Mouse (Mus musculus) hindbrain, embryonic 13.5 days (tissue): ENCODE data around the gene Yars. TPM values are rescaled to one million over a fixed set of nuclear protein-coding genes. Genes with fewer than 3 reads are reported as not detected.

Experiments
- ATAC-seq: fragments of 200-750 bp; cut with Nextera tagmentation; 2 replicates; pipeline ENCODE4 v1.8.0; 2017; ENCODE audit warnings: moderate TSS enrichment; ENCODE audit not compliant: low FRiP score
- H3K27ac ChIP-seq: fragments of 300-500 bp; sonication (generic); 2 replicates; pipeline ENCODE4 v1.5.1; 2015; ENCODE audit warnings: inconsistent platforms, mild to moderate bottlenecking, moderate library complexity
- H3K27me3 ChIP-seq: fragments of 300-500 bp; sonication (generic); 2 replicates; pipeline ENCODE4 v1.6.1; 2015; ENCODE audit warnings: mild to moderate bottlenecking, inconsistent platforms
- H3K36me3 ChIP-seq: fragments of 300-500 bp; sonication (generic); 2 replicates; pipeline ENCODE4 v1.6.1; 2015; ENCODE audit warnings: mild to moderate bottlenecking, inconsistent platforms
- H3K4me1 ChIP-seq: fragments of 300-500 bp; sonication (generic); replicated peaks from 2 replicates; pipeline ENCODE4 v1.6.1; 2015; ENCODE audit warnings: inconsistent platforms
- H3K4me2 ChIP-seq: fragments of 300-500 bp; sonication (generic); 2 replicates; pipeline ENCODE4 v1.6.1; 2015; ENCODE audit warnings: inconsistent platforms, mild to moderate bottlenecking, moderate library complexity
- H3K4me3 ChIP-seq: fragments of 300-500 bp; sonication (generic); 2 replicates; pipeline ENCODE4 v1.5.1; 2015; ENCODE audit warnings: mild to moderate bottlenecking, inconsistent platforms
- H3K9ac ChIP-seq: fragments of 300-500 bp; sonication (generic); 2 replicates; pipeline ENCODE4 v1.6.1; 2015; ENCODE audit warnings: mild to moderate bottlenecking, inconsistent platforms
- H3K9me3 ChIP-seq: fragments of 300-500 bp; sonication (generic); 2 replicates; pipeline ENCODE4 v1.6.1; 2016; ENCODE audit warnings: inconsistent platforms
- WGBS: fragments of 180-500 bp; shearing (Covaris S2); methylation state at CpG from one replicate; pipeline ENCODE4 v1.1.7; 2015; 5-methylcytosine and 5-hydroxymethylcytosine counted together
- polyA plus RNA-seq: library from polyadenylated mRNA; unstranded; fragments of >200 nt; fragmentation: Nextera tagmentation; extraction: Ambion mirVana; gene quantifications from 2 replicates; pipeline ENCODE4 v1.2.1, GENCODE M21; 2015

Yars gene
- polyA plus RNA-seq, 1 experiment from 2014 or later, result 104 TPM

DNA sequence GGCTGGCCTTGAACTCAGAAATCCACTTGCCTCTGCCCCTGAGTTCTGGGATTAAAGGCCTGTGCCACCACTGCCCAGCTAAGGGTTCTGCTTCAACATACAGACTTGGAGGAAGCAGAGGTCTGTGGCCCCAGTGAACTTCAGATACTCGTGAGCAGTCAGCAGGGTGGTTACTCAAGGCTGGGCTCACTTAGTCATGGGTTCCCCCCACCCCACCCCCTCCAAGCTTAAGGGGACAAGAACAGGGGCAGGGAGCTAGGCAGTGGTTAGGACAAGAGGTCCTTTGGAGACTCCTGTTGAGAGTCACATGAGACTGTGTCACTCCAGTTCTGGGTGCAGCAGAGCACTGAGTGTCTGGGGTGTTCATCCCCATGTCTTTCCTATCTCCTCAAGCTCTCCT is 79.1 kb downstream of the Yars start:
- H3K9ac ChIP-seq, result no peak overlapping the region
- H3K4me1 ChIP-seq, result peaks cover 12% of the 10 kb centered on the region; the same call in 1 of the 2 replicates
- no peak for ATAC-seq

More for the DNA sequence above, 79.1 kb downstream of the Yars start:
- H3K4me3 ChIP-seq, result no peak overlapping the region
- H3K27ac ChIP-seq, result no peak overlapping the region
- WGBS, result 57% methylated on average over 1 of the region's 1 CpGs
- no peak overlapping the region for H3K4me2 ChIP-seq
- no peaks in the 10 kb centered on the region for H3K36me3 ChIP-seq
- no peaks in the 10 kb centered on the region for H3K27me3 ChIP-seq
- no peaks in the 10 kb centered on the region for H3K9me3 ChIP-seq

Other genes starting within 250 kb of the Yars start
- 18.4 and 19.9 TPM in 2 replicates for gene Azin2, start 227.3 kb upstream of the Yars start, polyA plus RNA-seq
- gene Ak2, start 197.8 kb upstream of the Yars start, polyA plus RNA-seq, result 90.4 and 92.7 TPM in 2 replicates
- 25.1 and 25.3 TPM in 2 replicates for gene Rnf19b, start 131.5 kb upstream of the Yars start, polyA plus RNA-seq
- not detected in 2 replicates for gene Tmem54, start 84.2 kb upstream of the Yars start, polyA plus RNA-seq
- 36.3 and 39.7 TPM in 2 replicates for gene Hpca, start 67.7 kb upstream of the Yars start, polyA plus RNA-seq
- 5.4 and 6.5 TPM in 2 replicates for gene Fndc5, start 52.8 kb upstream of the Yars start, polyA plus RNA-seq
- 17.6 and 18.0 TPM in 2 replicates for gene S100pbp, start within 50 bp of the Yars start, polyA plus RNA-seq
- gene C77080, start 71.6 kb downstream of the Yars start, polyA plus RNA-seq, result 5.3 and 5.4 TPM in 2 replicates
- gene Sync, start 97.9 kb downstream of the Yars start, polyA plus RNA-seq, result 1.1 and 1.4 TPM in 2 replicates
- 366 and 373 TPM in 2 replicates for gene Rbbp4, start 145.6 kb downstream of the Yars start, polyA plus RNA-seq
- gene Zbtb8os, start 145.9 kb downstream of the Yars start, polyA plus RNA-seq, result 26.8 and 28.8 TPM in 2 replicates
- 18.9 and 20.7 TPM in 2 replicates for gene Zbtb8a, start 188.4 kb downstream of the Yars start, polyA plus RNA-seq